Mouse (Mus musculus) neural tube, embryonic 12.5 days (tissue): ENCODE data around the gene Pparg. TPM values are rescaled to one million over a fixed set of nuclear protein-coding genes. Genes with fewer than 3 reads are reported as not detected.

Experiments used
- ATAC-seq: fragments of 200-750 bp; cut with Nextera tagmentation; 2 replicates; pipeline ENCODE4 v1.8.0; 2017; ENCODE audit warnings: low read depth, mild to moderate bottlenecking, moderate TSS enrichment, moderate library complexity; ENCODE audit not compliant: low FRiP score
- H3K27ac ChIP-seq: fragments of 300-500 bp; sonication (generic); 2 replicates; pipeline ENCODE4 v1.5.1; 2016
- H3K27me3 ChIP-seq: fragments of 300-500 bp; sonication (generic); replicated peaks from 2 replicates; pipeline ENCODE4 v1.6.1; 2016; ENCODE audit warnings: mild to moderate bottlenecking
- H3K36me3 ChIP-seq: fragments of 300-500 bp; sonication (generic); 2 replicates; pipeline ENCODE4 v1.6.1; 2016; ENCODE audit warnings: mild to moderate bottlenecking
- H3K4me1 ChIP-seq: fragments of 300-500 bp; sonication (generic); 2 replicates; pipeline ENCODE4 v1.6.1; 2016
- H3K4me2 ChIP-seq: fragments of 300-500 bp; sonication (generic); replicated peaks from 2 replicates; pipeline ENCODE4 v1.6.1; 2016; ENCODE audit warnings: mild to moderate bottlenecking
- H3K4me3 ChIP-seq: fragments of 300-500 bp; sonication (generic); 2 replicates; pipeline ENCODE4 v1.5.1; 2016
- H3K9ac ChIP-seq: fragments of 300-500 bp; sonication (generic); 2 replicates; pipeline ENCODE4 v1.6.1; 2016; ENCODE audit warnings: mild to moderate bottlenecking
- H3K9me3 ChIP-seq: fragments of 300-500 bp; sonication (generic); 2 replicates; pipeline ENCODE4 v1.6.1; 2016; ENCODE audit warnings: mild to moderate bottlenecking
- WGBS: fragments of 180-500 bp; shearing (Covaris S2); methylation state at CpG from one replicate; pipeline ENCODE4 v1.1.7; 2016; 5-methylcytosine and 5-hydroxymethylcytosine counted together
- polyA plus RNA-seq: library from polyadenylated mRNA; unstranded; fragments of >200 nt; fragmentation: Nextera tagmentation; extraction: Ambion mirVana; gene quantifications from 2 replicates; pipeline ENCODE4 v1.2.1, GENCODE M21; 2016

Pparg gene
- polyA plus RNA-seq, 1 experiment from 2014 or later: 0.80 TPM

GRCm38 (mm10) chr6:115333099-115333694 lies 27.6 kb upstream of the Pparg start:
- Histone ChIP-seq H3K4me1 (no peaks in the 10 kb centered on the region), H3K9ac (no peak overlapping the region), H3K27ac (no peak overlapping the region), H3K4me3 (no peak overlapping the region), H3K9me3 (no peaks in the 10 kb centered on the region), H3K36me3 (no peaks in the 10 kb centered on the region), H3K27me3 (no peaks in the 10 kb centered on the region), H3K4me2 (no peak overlapping the region)
- ATAC-seq: no peak
- WGBS: 47% methylated on average over 2 of the region's 2 CpGs

- Histone ChIP-seq H3K4me3 (no peak overlapping the region), H3K4me2 (no peak overlapping the region), H3K36me3 (no peaks in the 10 kb centered on the region), H3K4me1 (no peaks in the 10 kb centered on the region), H3K27me3 (no peaks in the 10 kb centered on the region), H3K9ac (no peak overlapping the region), H3K27ac (no peak overlapping the region), H3K9me3 (no peaks in the 10 kb centered on the region)
- 40% methylated on average over 6 of the region's 6 CpGs for WGBS
- no peak for ATAC-seq
Observed at GRCm38 (mm10) chr6:115335536-115335935, 25.2 kb upstream of the Pparg start.

GRCm38 (mm10) chr6:115340084-115340483 lies 20.7 kb upstream of the Pparg start:
- no peak overlapping the region for H3K4me2 ChIP-seq
- no peak overlapping the region for H3K4me3 ChIP-seq
- no peak overlapping the region for H3K27ac ChIP-seq
- ATAC-seq: no peak
- H3K27me3 ChIP-seq: no peaks in the 10 kb centered on the region
- 81% methylated on average over 2 of the region's 2 CpGs for WGBS
- H3K4me1 ChIP-seq: 0 out of 2 replicates have a peak, but pooled peaks cover 3% of the 10 kb centered on the region
- H3K9ac ChIP-seq: no peak overlapping the region
- H3K9me3 ChIP-seq: no peaks in the 10 kb centered on the region
- no peaks in the 10 kb centered on the region for H3K36me3 ChIP-seq

- ATAC-seq: no peak
- H3K36me3 ChIP-seq: no peaks in the 10 kb centered on the region
- 62% methylated on average over 4 of the region's 4 CpGs for WGBS
Observed at GRCm38 (mm10) chr6:115343096-115343495, 17.7 kb upstream of the Pparg start.

GRCm38 (mm10) chr6:115343570-115343969 lies 17.2 kb upstream of the Pparg start:
- 59% methylated on average over 5 of the region's 5 CpGs for WGBS
- Histone ChIP-seq H3K4me2 (no peak overlapping the region), H3K4me1 (0 out of 2 replicates have a peak, but pooled peaks cover 3% of the 10 kb centered on the region), H3K27me3 (no peaks in the 10 kb centered on the region), H3K9ac (no peak overlapping the region), H3K9me3 (no peaks in the 10 kb centered on the region), H3K27ac (no peak overlapping the region), H3K4me3 (no peak overlapping the region), H3K36me3 (no peaks in the 10 kb centered on the region)
- no peak for ATAC-seq

More at GRCm38 (mm10) chr6:115343096-115343495, 17.7 kb upstream of the Pparg start:
- no peaks in the 10 kb centered on the region for H3K27me3 ChIP-seq
- no peak overlapping the region for H3K4me2 ChIP-seq
- no peaks in the 10 kb centered on the region for H3K9me3 ChIP-seq
- H3K4me3 ChIP-seq: no peak overlapping the region
- H3K27ac ChIP-seq: no peak overlapping the region
- 0 out of 2 replicates have a peak, but pooled peaks cover 3% of the 10 kb centered on the region for H3K4me1 ChIP-seq
- H3K9ac ChIP-seq: no peak overlapping the region

- no peaks in the 10 kb centered on the region for H3K27me3 ChIP-seq
- H3K4me2 ChIP-seq: no peak overlapping the region; the same call in 1 of the 2 replicates
- WGBS: 38% methylated on average over 10 of the region's 10 CpGs
- H3K36me3 ChIP-seq: no peaks in the 10 kb centered on the region
- H3K9ac ChIP-seq: no peak overlapping the region
- no peaks in the 10 kb centered on the region for H3K9me3 ChIP-seq
- H3K27ac ChIP-seq: no peak overlapping the region
- H3K4me1 ChIP-seq: 0 out of 2 replicates have a peak, but pooled peaks cover 3% of the 10 kb centered on the region
- no peak overlapping the region for H3K4me3 ChIP-seq
- no peak for ATAC-seq
Observed at GRCm38 (mm10) chr6:115344101-115344500, 16.6 kb upstream of the Pparg start.

GRCm38 (mm10) chr6:115344513-115344912 lies 16.2 kb upstream of the Pparg start:
- no peaks in the 10 kb centered on the region for H3K9me3 ChIP-seq
- H3K4me3 ChIP-seq: no peak overlapping the region
- 0 out of 2 replicates have a peak, but pooled peaks cover 3% of the 10 kb centered on the region for H3K4me1 ChIP-seq
- WGBS: 39% methylated on average over 11 of the region's 11 CpGs
- ATAC-seq: no peak
- no peaks in the 10 kb centered on the region for H3K27me3 ChIP-seq
- no peaks in the 10 kb centered on the region for H3K36me3 ChIP-seq
- H3K9ac ChIP-seq: no peak overlapping the region
- no peak overlapping the region for H3K27ac ChIP-seq
- no peak overlapping the region; the same call in 1 of the 2 replicates for H3K4me2 ChIP-seq

GRCm38 (mm10) chr6:115345013-115345412 lies 15.7 kb upstream of the Pparg start:
- no peaks in the 10 kb centered on the region for H3K27me3 ChIP-seq
- WGBS: 89% methylated on average over 8 of the region's 8 CpGs
- 0 out of 2 replicates have a peak, but pooled peaks cover 3% of the 10 kb centered on the region for H3K4me1 ChIP-seq
- H3K9ac ChIP-seq: no peak overlapping the region
- no peak for ATAC-seq
- no peak overlapping the region for H3K4me2 ChIP-seq
- H3K27ac ChIP-seq: no peak overlapping the region
- no peaks in the 10 kb centered on the region for H3K9me3 ChIP-seq
- no peaks in the 10 kb centered on the region for H3K36me3 ChIP-seq
- no peak overlapping the region for H3K4me3 ChIP-seq

- Histone ChIP-seq H3K36me3 (no peaks in the 10 kb centered on the region), H3K9me3 (no peaks in the 10 kb centered on the region), H3K27me3 (no peaks in the 10 kb centered on the region), H3K9ac (no peak overlapping the region), H3K4me1 (no peaks in the 10 kb centered on the region), H3K4me3 (no peak overlapping the region), H3K27ac (no peak overlapping the region), H3K4me2 (no peak overlapping the region)
- ATAC-seq: no peak
- WGBS: 84% methylated on average over 5 of the region's 5 CpGs
Observed at GRCm38 (mm10) chr6:115349641-115350464, 10.9 kb upstream of the Pparg start.

GRCm38 (mm10) chr6:115361606-115362462 lies 1.1 kb downstream of the Pparg start:
- H3K9ac ChIP-seq: peak overlapping the region; percentile 40
- ATAC-seq: peak; percentile 87

GRCm38 (mm10) chr6:115366869-115367610 lies 6.3 kb downstream of the Pparg start:
- 86% methylated on average over 3 of the region's 3 CpGs for WGBS
- no peak overlapping the region for H3K9ac ChIP-seq
- peaks cover 11% of the 10 kb centered on the region for H3K27me3 ChIP-seq
- no peak overlapping the region for H3K4me3 ChIP-seq
- no peak for ATAC-seq
- 0 out of 2 replicates have a peak, but pooled peaks cover under 1% of the 10 kb centered on the region for H3K4me1 ChIP-seq
- H3K36me3 ChIP-seq: no peaks in the 10 kb centered on the region
- H3K4me2 ChIP-seq: no peak overlapping the region
- H3K9me3 ChIP-seq: no peaks in the 10 kb centered on the region
- no peak overlapping the region for H3K27ac ChIP-seq

More at GRCm38 (mm10) chr6:115361606-115362462, 1.1 kb downstream of the Pparg start:
- Histone ChIP-seq H3K36me3 (no peaks in the 10 kb centered on the region), H3K4me1 (peaks cover 7% of the 10 kb centered on the region), H3K9me3 (0 out of 2 replicates have a peak, but pooled peaks cover 3% of the 10 kb centered on the region), H3K27ac (no peak overlapping the region), H3K27me3 (peaks cover 28% of the 10 kb centered on the region), H3K4me3 (peak overlapping the region; percentile 60), H3K4me2 (peak overlapping the region; percentile 99)
- under 1% methylated on average over 48 of the region's 48 CpGs for WGBS
